Mouse (Mus musculus): ENCODE data around the gene Masp2.

Gene Masp2

DNA sequence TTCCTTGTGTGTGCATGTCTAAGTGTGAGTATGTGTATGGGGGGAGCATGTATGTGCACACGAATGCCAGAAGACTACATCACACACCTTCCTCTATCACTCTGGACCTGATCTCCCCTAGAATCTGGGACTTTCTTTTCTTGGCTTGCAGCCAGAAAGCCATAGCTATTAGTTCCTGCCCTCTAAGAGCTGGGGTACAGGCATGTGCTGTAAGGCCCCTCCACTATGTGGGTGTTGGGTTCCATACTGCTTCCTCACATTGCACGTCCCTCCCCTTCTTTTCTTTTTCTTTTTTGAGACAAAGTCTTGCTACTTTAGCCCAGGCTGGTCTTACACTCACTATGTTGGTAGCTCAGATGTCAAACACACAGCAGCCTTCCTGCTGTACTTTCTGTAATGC is 33.0 kb downstream of the Masp2 start:
- no peak for DNase-seq (ENCODE audit: inconsistent ontology term)

GRCm38 (mm10) chr4:148638302-148638701 is 35.9 kb downstream of the Masp2 start:
- DNase-seq (ENCODE audit: inconsistent ontology term), result no peak

GRCm38 (mm10) chr4:148639455-148639854 is 37.1 kb downstream of the Masp2 start:
- no peak for DNase-seq (ENCODE audit: inconsistent ontology term)

DNA sequence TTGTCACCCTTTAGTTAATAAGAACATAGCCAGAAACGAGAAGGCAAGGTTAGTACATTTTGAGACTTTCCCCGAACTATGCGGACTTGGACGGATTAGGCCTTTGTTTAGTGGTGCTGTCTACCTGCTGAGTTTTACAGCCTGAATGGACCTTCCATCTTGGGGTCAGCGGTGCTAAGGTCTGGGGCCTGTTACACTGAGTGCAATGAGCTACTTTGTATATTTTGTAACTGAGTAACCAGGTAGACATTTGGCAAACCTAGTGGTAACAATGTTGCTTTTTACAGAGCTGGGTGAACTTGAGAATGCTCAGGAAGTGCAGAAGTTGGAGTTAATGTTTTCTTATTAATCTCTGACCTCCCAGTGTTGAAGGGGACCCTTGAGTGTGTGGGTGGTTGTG is 38.8 kb downstream of the Masp2 start:
- DNase-seq (ENCODE audit: inconsistent ontology term), result no peak

DNA sequence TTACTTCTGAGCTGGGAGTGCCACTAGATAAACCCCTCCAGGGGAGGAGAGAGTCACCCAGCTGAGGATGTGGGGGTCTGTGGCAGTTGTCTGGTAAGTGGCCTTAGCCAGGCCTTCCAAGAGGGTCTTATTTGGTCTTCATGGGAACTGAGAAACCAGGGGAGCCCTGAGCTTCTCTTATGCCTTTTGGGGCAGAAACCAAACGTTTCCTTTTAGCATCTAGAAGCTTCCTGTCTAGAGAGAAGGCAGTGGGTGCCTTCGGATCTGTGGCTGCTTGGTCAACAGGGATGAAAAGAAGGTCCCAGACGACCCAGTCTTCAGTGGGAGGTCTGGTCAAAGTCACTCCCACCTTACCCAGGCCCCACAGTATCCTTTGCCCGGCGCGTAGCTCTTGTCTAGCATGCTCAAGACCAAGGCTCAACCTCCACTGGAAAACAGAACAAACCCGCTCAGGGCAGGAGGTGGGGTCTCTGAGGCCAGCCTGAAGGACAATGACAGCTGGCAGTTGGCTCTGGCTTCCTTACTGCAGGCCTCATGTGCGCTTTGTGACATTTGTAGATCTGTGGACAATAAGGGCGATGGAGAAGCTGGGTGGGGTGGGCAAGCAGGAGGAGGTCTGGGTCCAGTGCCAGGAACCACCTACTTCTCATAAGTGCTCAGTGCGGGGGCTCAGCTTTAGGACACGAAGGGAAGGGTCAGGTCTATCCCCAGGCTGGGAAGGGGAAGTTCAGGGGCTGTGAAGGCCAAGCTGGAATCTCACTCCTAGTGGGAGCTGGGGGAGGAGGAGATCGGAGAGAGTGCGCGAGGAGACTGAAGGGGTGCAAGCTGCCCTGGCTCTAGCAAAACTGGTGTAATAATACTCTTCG is 41.2 kb downstream of the Masp2 start, which contains the start of gene Gm572:
Gene Gm572 (plus strand): TSS at position 27 of the 866 bp plus-strand sequence.
- DNase-seq (ENCODE audit: inconsistent ontology term), result no peak

GRCm38 (mm10) chr4:148644157-148644511 is 41.8 kb downstream of the Masp2 start:
- DNase-seq (ENCODE audit: inconsistent ontology term), result peak; percentile 26

DNA sequence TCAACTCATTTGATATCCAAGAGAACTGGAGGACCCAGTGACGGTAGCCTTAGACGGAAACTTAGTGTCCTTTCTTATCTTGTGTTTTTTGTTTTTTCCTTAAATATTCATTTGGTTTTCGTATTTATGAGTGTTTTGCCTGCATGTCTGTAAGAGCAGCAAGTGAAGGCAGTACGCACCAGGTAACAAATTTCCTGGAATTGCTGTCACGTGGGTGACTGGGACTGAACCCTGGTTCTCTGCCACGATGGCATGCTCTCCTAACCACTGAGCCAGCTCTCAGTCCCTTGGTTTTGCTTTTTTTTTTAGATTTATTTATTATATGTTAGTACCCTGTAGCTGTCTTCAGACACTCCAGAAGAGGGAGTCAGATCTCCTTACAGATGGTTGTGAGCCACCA is 42.6 kb downstream of the Masp2 start:
- no peak for DNase-seq (ENCODE audit: inconsistent ontology term)

DNA sequence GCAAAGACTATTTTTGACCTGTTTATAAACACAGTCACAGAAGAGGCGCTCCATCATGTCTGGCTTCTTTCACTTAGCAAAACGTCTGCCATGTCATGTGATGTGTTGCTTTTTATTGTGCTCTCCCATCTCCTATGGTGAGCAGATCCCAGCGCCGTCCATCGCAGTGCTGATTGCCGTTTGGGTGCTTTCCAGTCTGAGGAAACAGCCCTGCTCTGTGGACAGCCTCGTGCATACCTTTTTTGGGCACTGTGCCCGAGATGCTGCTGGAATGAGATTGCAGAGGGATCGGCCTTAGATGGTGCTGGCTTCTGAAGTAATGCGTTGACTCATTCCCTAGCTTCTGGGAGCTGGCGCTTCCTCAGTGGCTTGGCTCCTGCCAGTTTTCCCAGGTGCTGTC is 44.3 kb downstream of the Masp2 start:
- DNase-seq (ENCODE audit: inconsistent ontology term), result peak; percentile 65

DNA sequence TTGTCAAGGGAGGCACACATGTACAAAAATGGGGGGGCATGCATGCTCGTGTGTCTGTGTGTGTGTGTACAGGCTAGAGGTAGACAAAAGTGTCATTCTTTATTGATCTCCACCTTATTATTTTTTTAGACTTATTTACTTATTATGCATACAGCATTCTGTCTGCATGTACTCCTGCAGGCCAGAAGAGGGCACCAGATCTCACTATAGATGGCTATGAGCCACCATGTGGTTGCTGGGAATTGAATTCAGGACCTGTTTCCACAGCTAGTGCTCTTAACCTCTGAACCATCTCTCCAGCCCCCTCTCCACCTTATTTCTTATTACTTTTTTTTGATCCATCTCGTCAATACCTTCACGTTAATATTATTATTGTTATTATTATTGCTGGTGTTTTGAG is 47.0 kb downstream of the Masp2 start:
- no peak for DNase-seq (ENCODE audit: inconsistent ontology term)

DNA sequence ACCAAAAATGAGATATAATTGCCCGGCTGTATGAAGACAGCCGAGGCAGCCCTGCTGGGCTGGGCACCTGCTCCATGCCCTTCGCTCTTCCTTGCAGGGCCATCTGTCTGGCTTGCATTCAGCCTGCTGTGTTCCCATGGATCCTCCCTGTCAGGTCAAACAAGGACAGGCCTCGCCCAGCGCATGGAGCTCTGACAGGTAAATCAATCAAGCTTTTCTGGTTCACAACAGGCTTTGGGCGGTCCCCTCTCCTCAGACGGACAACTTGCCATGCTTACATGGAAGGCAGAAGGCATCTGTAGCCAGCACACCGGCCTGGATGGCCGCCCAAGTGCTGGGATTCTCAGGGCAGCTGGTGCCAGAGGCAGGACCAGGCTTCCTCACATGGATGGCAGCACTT is 48.7 kb downstream of the Masp2 start:
- no peak for DNase-seq (ENCODE audit: inconsistent ontology term)

DNA sequence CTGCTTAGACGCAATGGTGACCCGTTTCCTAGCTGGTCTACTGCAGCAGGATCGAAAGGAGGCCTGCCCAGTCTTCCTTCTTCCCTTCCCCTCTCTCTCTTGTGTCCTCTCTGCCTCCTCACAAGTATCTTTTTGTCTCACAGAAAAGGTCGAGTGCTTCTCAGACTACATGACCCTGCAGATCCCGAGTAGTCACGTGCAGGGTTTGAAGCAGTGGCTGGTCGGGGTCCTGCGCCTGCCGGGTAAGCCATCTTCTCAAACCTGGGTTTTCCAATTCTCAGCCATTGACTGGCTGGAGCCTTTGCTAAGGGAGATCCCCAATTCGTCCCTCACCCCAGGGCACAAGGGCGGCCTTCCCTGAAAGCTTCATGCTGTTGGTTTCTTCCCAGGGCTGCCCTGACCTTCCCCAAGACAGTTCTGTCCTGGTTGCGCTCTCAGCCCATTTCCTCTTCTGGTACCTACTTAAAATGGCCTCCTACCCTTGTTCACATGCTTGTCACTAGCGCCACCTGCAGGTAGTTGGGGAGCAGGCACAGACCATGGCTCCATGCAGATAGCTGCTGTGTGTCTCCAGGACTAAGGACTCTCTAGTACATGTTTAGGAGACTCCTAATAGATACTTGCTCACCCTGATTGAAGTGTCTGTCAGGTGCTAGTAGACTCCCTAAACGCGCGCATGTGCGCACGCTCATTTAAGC is 52.5 kb downstream of the Masp2 start:
- no peak for DNase-seq (ENCODE audit: inconsistent ontology term)

- no peak for DNase-seq (ENCODE audit: inconsistent ontology term)
Observed at GRCm38 (mm10) chr4:148656691-148657258, 54.4 kb downstream of the Masp2 start.

GRCm38 (mm10) chr4:148657776-148658175 is 55.4 kb downstream of the Masp2 start:
- DNase-seq (ENCODE audit: inconsistent ontology term), result no peak

DNA sequence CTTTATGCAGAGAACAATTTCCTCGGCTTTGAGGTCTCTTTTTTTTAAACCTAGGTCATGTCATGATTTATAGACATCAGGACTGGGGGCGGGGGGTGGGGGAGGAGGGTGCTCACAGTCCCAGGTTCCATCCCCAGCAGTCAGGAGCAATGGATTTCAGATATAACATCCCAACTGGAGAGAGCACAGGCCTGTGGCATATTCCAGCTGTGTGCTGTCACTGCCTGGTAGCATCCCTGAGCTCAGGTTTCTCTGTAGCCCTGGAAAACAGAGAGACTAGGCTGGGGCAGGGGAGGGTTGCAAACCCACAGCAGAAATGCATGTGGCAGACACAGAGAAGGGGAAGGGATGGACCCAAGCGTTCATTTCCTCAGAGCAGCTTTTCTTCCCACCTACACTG is 57.8 kb downstream of the Masp2 start:
- no peak for DNase-seq (ENCODE audit: inconsistent ontology term)

GRCm38 (mm10) chr4:148662168-148662965 is 60.0 kb downstream of the Masp2 start:
- peak; percentile 37 for DNase-seq (ENCODE audit: inconsistent ontology term)

- no peak for DNase-seq (ENCODE audit: inconsistent ontology term)
Observed at GRCm38 (mm10) chr4:148663326-148663725, 61.0 kb downstream of the Masp2 start.

DNA sequence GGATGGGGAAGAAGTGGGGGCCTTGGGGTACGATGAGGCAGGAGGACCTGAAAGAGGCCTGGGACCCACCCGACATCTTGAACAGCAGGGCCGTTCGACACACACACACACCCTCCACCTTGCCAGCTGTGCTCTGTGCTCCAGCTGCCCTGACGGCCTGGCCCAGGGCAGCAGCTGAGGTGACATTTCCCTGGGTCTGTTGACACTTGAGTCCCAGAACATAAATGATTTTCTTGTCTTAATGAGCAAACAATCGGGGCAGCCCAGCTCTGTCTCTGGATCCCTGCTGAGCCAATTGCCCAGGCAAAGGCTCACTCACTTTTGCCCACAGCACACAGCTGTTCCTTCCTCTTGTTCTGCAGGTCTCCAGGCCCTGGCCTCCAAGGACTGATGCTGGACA is 61.7 kb downstream of the Masp2 start:
- DNase-seq (ENCODE audit: inconsistent ontology term), result no peak

Measured in Muller cell, postnatal 12 days (primary cell).